Mouse (Mus musculus): ENCODE results near the gene A530064D06Rik. TPM values are rescaled to one million over a fixed set of nuclear protein-coding genes. Genes with fewer than 3 reads are reported as not detected.

A530064D06Rik gene
- total and polyA plus RNA-seq, 3 experiments = 0.27 TPM; not detected in 2

GRCm38 (mm10) chr17:48110547-48111287, 56.4 kb downstream of the A530064D06Rik start:
- Histone ChIP-seq H3K36me3 (replicated peaks) (no peaks in the 10 kb centered on the region), H3K4me3 (ENCODE audit: low read depth, low read length) (no peak overlapping the region), H3K27me3 (ENCODE audit: insufficient read depth, low read length) (peaks cover 2% of the 10 kb centered on the region; the same call in 1 of the 2 replicates), H3K9me3 (replicated peaks) (peaks cover 13% of the 10 kb centered on the region), H3K4me1 (ENCODE audit: insufficient read depth, low read depth, low read length) (no peaks in the 10 kb centered on the region)
- no peak for DNase-seq (ENCODE audit: low spot score)
- ATAC-seq (ENCODE audit: extremely low read depth, insufficient number of reproducible peaks, low FRiP score, poor library complexity, severe bottlenecking) = 0 out of 2 replicates have a peak, but pooled peaks have one; percentile 28
- TF ChIP-seq POLR2AphosphoS5 (IDR thresholded peaks at IDR 0.05; ENCODE audit: insufficient replicate concordance, low read depth, low read length) = no peak
- TF ChIP-seq CTCF (IDR thresholded peaks at IDR 0.05; ENCODE audit: low read depth, low read length) = peak; percentile 69

- TF ChIP-seq TAL1 (conservative IDR thresholded peaks at IDR 0.05; ENCODE audit: low read depth, low read length) (no peak), POLR2AphosphoS5 (IDR thresholded peaks at IDR 0.05; ENCODE audit: insufficient replicate concordance, low read depth, low read length) (no peak), GATA1 (IDR thresholded peaks at IDR 0.05; ENCODE audit: borderline replicate concordance, low read length) (no peak), CTCF (IDR thresholded peaks at IDR 0.05; ENCODE audit: low read depth, low read length) (no peak), GATA2 (IDR thresholded peaks at IDR 0.05; ENCODE audit: borderline replicate concordance, low read depth, low read length) (no peak)
- Histone ChIP-seq H3K4me1 (ENCODE audit: insufficient read depth, low read depth, low read length) (no peaks in the 10 kb centered on the region), H3K9me3 (replicated peaks) (peaks cover 8% of the 10 kb centered on the region), H3K36me3 (replicated peaks) (no peaks in the 10 kb centered on the region), H3K27me3 (ENCODE audit: insufficient read depth, low read length) (peaks cover 2% of the 10 kb centered on the region; the same call in 1 of the 2 replicates), H3K4me3 (ENCODE audit: low read depth, low read length) (no peak overlapping the region)
- DNase-seq (ENCODE audit: low spot score) (no peak), ATAC-seq (ENCODE audit: extremely low read depth, insufficient number of reproducible peaks, low FRiP score, poor library complexity, severe bottlenecking) (no peak)
Observed at GRCm38 (mm10) chr17:48108520-48108919, 58.6 kb downstream of the A530064D06Rik start.

- no peak for DNase-seq (ENCODE audit: low spot score)
- TF ChIP-seq TAL1 (conservative IDR thresholded peaks at IDR 0.05; ENCODE audit: low read depth, low read length) = no peak
- no peak for TF ChIP-seq CTCF (IDR thresholded peaks at IDR 0.05; ENCODE audit: low read depth, low read length)
- no peak for TF ChIP-seq GATA1 (IDR thresholded peaks at IDR 0.05; ENCODE audit: borderline replicate concordance, low read length)
- TF ChIP-seq GATA2 (IDR thresholded peaks at IDR 0.05; ENCODE audit: borderline replicate concordance, low read depth, low read length) = no peak
- no peak for TF ChIP-seq POLR2AphosphoS5 (IDR thresholded peaks at IDR 0.05; ENCODE audit: insufficient replicate concordance, low read depth, low read length)
- peaks cover 3% of the 10 kb centered on the region for H3K9me3 ChIP-seq (replicated peaks)
- H3K4me3 ChIP-seq (ENCODE audit: low read depth, low read length) = no peak overlapping the region
- no peaks in the 10 kb centered on the region for H3K36me3 ChIP-seq (replicated peaks)
- H3K27me3 ChIP-seq (ENCODE audit: insufficient read depth, low read length) = peaks cover 2% of the 10 kb centered on the region; the same call in 1 of the 2 replicates
- no peak for ATAC-seq (ENCODE audit: extremely low read depth, insufficient number of reproducible peaks, low FRiP score, poor library complexity, severe bottlenecking)
- no peaks in the 10 kb centered on the region for H3K4me1 ChIP-seq (ENCODE audit: insufficient read depth, low read depth, low read length)
Observed at GRCm38 (mm10) chr17:48107862-48108261, 59.2 kb downstream of the A530064D06Rik start.

- Histone ChIP-seq H3K4me3 (ENCODE audit: low read depth, low read length) (no peak overlapping the region), H3K9me3 (replicated peaks) (no peaks in the 10 kb centered on the region), H3K4me1 (ENCODE audit: insufficient read depth, low read depth, low read length) (no peaks in the 10 kb centered on the region), H3K27me3 (ENCODE audit: insufficient read depth, low read length) (no peaks in the 10 kb centered on the region), H3K36me3 (replicated peaks) (no peaks in the 10 kb centered on the region)
- no peak for DNase-seq (ENCODE audit: low spot score)
- TF ChIP-seq TAL1 (conservative IDR thresholded peaks at IDR 0.05; ENCODE audit: low read depth, low read length) (no peak), GATA2 (IDR thresholded peaks at IDR 0.05; ENCODE audit: borderline replicate concordance, low read depth, low read length) (no peak), CTCF (IDR thresholded peaks at IDR 0.05; ENCODE audit: low read depth, low read length) (no peak), POLR2AphosphoS5 (IDR thresholded peaks at IDR 0.05; ENCODE audit: insufficient replicate concordance, low read depth, low read length) (no peak)
- no peak for ATAC-seq (ENCODE audit: extremely low read depth, insufficient number of reproducible peaks, low FRiP score, poor library complexity, severe bottlenecking)
Observed at GRCm38 (mm10) chr17:48107333-48107732, 59.7 kb downstream of the A530064D06Rik start.

- Histone ChIP-seq H3K27me3 (ENCODE audit: insufficient read depth, low read length) (peaks cover 8% of the 10 kb centered on the region; the same call in 1 of the 2 replicates), H3K36me3 (replicated peaks) (no peaks in the 10 kb centered on the region), H3K4me3 (ENCODE audit: low read depth, low read length) (no peak overlapping the region), H3K9me3 (replicated peaks) (peaks cover 21% of the 10 kb centered on the region), H3K4me1 (ENCODE audit: insufficient read depth, low read depth, low read length) (no peaks in the 10 kb centered on the region)
- DNase-seq (ENCODE audit: low spot score) = peak; percentile 54
- peak; percentile 60 for TF ChIP-seq CTCF (IDR thresholded peaks at IDR 0.05; ENCODE audit: low read depth, low read length)
- TF ChIP-seq TAL1 (conservative IDR thresholded peaks at IDR 0.05; ENCODE audit: low read depth, low read length) = no peak
- no peak for TF ChIP-seq GATA2 (IDR thresholded peaks at IDR 0.05; ENCODE audit: borderline replicate concordance, low read depth, low read length)
- TF ChIP-seq GATA1 (IDR thresholded peaks at IDR 0.05; ENCODE audit: borderline replicate concordance, low read length) = no peak
- TF ChIP-seq POLR2AphosphoS5 (IDR thresholded peaks at IDR 0.05; ENCODE audit: insufficient replicate concordance, low read depth, low read length) = no peak
- ATAC-seq (ENCODE audit: extremely low read depth, insufficient number of reproducible peaks, low FRiP score, poor library complexity, severe bottlenecking) = peak; percentile 66
Observed at GRCm38 (mm10) chr17:48100441-48101417, 66.3 kb downstream of the A530064D06Rik start.

DNA sequence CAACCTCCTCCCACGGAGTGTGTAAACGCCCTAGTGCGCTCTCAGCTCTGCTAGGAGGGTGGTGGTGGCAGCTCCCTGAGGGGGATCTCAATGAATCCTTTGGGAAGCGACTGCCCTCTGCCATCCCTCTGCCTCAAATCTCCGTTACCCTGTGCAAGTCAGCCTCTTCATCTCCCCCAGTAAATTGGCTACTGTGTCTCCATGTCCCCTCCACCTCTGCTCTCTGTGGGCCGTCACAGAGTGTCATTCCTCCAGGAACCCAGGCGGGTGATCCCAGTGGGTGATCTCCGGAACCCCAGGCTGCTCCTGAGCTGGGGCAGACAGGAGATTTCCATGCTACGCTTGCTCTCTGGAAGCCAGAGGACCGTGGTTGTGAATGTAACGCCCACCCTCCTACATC, 67.8 kb downstream of the A530064D06Rik start:
- TF ChIP-seq GATA2 (IDR thresholded peaks at IDR 0.05; ENCODE audit: borderline replicate concordance, low read depth, low read length) (no peak), CTCF (IDR thresholded peaks at IDR 0.05; ENCODE audit: low read depth, low read length) (no peak), POLR2AphosphoS5 (IDR thresholded peaks at IDR 0.05; ENCODE audit: insufficient replicate concordance, low read depth, low read length) (no peak), GATA1 (IDR thresholded peaks at IDR 0.05; ENCODE audit: borderline replicate concordance, low read length) (no peak), TAL1 (conservative IDR thresholded peaks at IDR 0.05; ENCODE audit: low read depth, low read length) (no peak)
- H3K27me3 ChIP-seq (ENCODE audit: insufficient read depth, low read length) = peaks cover 8% of the 10 kb centered on the region; the same call in 1 of the 2 replicates

More for the DNA sequence above, 67.8 kb downstream of the A530064D06Rik start:
- DNase-seq (ENCODE audit: low spot score) = no peak
- H3K36me3 ChIP-seq (replicated peaks) = no peaks in the 10 kb centered on the region
- H3K9me3 ChIP-seq (replicated peaks) = peaks cover 23% of the 10 kb centered on the region
- no peak for ATAC-seq (ENCODE audit: extremely low read depth, insufficient number of reproducible peaks, low FRiP score, poor library complexity, severe bottlenecking)
- no peaks in the 10 kb centered on the region for H3K4me1 ChIP-seq (ENCODE audit: insufficient read depth, low read depth, low read length)
- H3K4me3 ChIP-seq (ENCODE audit: low read depth, low read length) = no peak overlapping the region

All from G1E (cell line).